Mouse (Mus musculus) thymus, adult 2 months (tissue): Measurements from ENCODE around the gene Mettl21a. TPM values are rescaled to one million over a fixed set of nuclear protein-coding genes. Genes with fewer than 3 reads are reported as not detected.
"Not testable (repeated sequence)": the region's sequence is repeated elsewhere in the genome, so short reads cannot be mapped to it uniquely, and the experiment has no call there.

Experiments used
- DNase-seq: peaks from one replicate; pipeline ENCODE4 v3.0.0; 2021
- H3K27ac ChIP-seq: fragments of 200-500 bp; 2 replicates; pipeline ENCODE4 v1.5.1; 2012; ENCODE audit warnings: low read length, control low read depth; ENCODE audit not compliant: control insufficient read depth, insufficient read depth
- H3K27me3 ChIP-seq: fragments of 200-500 bp; 2 replicates; pipeline ENCODE4 v1.6.1; 2012; ENCODE audit warnings: mild to moderate bottlenecking, low read length, moderate library complexity, mixed read lengths; ENCODE audit not compliant: control insufficient read depth, insufficient read depth
- H3K36me3 ChIP-seq: fragments of 200-500 bp; 2 replicates; pipeline ENCODE4 v1.6.1; 2012; ENCODE audit warnings: mild to moderate bottlenecking, low read length, moderate library complexity; ENCODE audit not compliant: control insufficient read depth, insufficient read depth
- H3K4me1 ChIP-seq: fragments of 200-500 bp; replicated peaks from 2 replicates; pipeline ENCODE4 v1.6.1; 2012; ENCODE audit warnings: low read length; ENCODE audit not compliant: control insufficient read depth, insufficient read depth
- H3K4me3 ChIP-seq: fragments of 200-500 bp; 2 replicates; pipeline ENCODE4 v1.5.1; 2012; ENCODE audit warnings: mild to moderate bottlenecking, low read length, control low read depth, moderate library complexity; ENCODE audit not compliant: control insufficient read depth, insufficient read depth
- CTCF ChIP-seq: fragments of 200-500 bp; IDR thresholded peaks from 2 replicates; pipeline ENCODE4 v1.5.1; 2012; ENCODE audit warnings: mild to moderate bottlenecking, control low read depth, low read length, moderate library complexity, borderline replicate concordance; ENCODE audit not compliant: control insufficient read depth, poor library complexity, insufficient read depth; ENCODE audit errors: extremely low read depth
- POLR2A ChIP-seq: fragments of 200-500 bp; IDR thresholded peaks from 2 replicates; pipeline ENCODE4 v1.6.1; 2012; ENCODE audit warnings: mild to moderate bottlenecking, low read length, control low read depth, moderate library complexity; ENCODE audit not compliant: control insufficient read depth, poor library complexity, insufficient read depth; ENCODE audit errors: extremely low read depth
- WGBS: fragments of 180-500 bp; shearing (Covaris S2); methylation state at CpG from one replicate; pipeline ENCODE4 v1.1.7; 2018; 5-methylcytosine and 5-hydroxymethylcytosine counted together
- polyA plus RNA-seq: library from polyadenylated mRNA; depleted of rRNA; stranded (reverse); fragments of >200 nt; gene quantifications from 2 replicates; pipeline ENCODE4 v1.2.3, GENCODE M21; 2012

Mettl21a gene
- polyA plus RNA-seq, 1 experiment: 8.3 TPM

GRCm38 (mm10) chr1:64601242-64601842 is 15.7 kb downstream of the Mettl21a start:
- H3K27me3 ChIP-seq: no peaks in the 10 kb centered on the region
- WGBS: 95% methylated on average over 6 of the region's 6 CpGs
- H3K4me3 ChIP-seq: no peak overlapping the region
- DNase-seq: no peak
- H3K4me1 ChIP-seq: no peaks in the 10 kb centered on the region
- H3K27ac ChIP-seq: no peak overlapping the region
- H3K36me3 ChIP-seq: peaks cover 27% of the 10 kb centered on the region
- TF ChIP-seq CTCF (no peak), POLR2A (no peak)

GRCm38 (mm10) chr1:64600413-64601077 is 16.5 kb downstream of the Mettl21a start:
- Histone ChIP-seq H3K27me3 (no peaks in the 10 kb centered on the region), H3K4me1 (no peaks in the 10 kb centered on the region), H3K36me3 (peaks cover 32% of the 10 kb centered on the region), H3K4me3 (no peak overlapping the region), H3K27ac (no peak overlapping the region)
- 93% methylated on average over 7 of the region's 7 CpGs for WGBS
- no peak for DNase-seq
- TF ChIP-seq CTCF (no peak), POLR2A (no peak)

GRCm38 (mm10) chr1:64598926-64599325 is 18.1 kb downstream of the Mettl21a start:
- H3K36me3 ChIP-seq: peaks cover 35% of the 10 kb centered on the region
- WGBS: 42% methylated on average over 5 of the region's 5 CpGs
- no peaks in the 10 kb centered on the region for H3K27me3 ChIP-seq
- TF ChIP-seq POLR2A (no peak), CTCF (no peak)
- no peak overlapping the region for H3K27ac ChIP-seq
- H3K4me1 ChIP-seq: no peaks in the 10 kb centered on the region
- DNase-seq: no peak
- H3K4me3 ChIP-seq: no peak overlapping the region

GRCm38 (mm10) chr1:64578801-64579200 is 38.2 kb downstream of the Mettl21a start:
- H3K4me1 ChIP-seq: no peaks in the 10 kb centered on the region
- no peak for TF ChIP-seq POLR2A
- TF ChIP-seq CTCF: no peak
- H3K27ac ChIP-seq: no peak overlapping the region
- no peak for DNase-seq
- H3K27me3 ChIP-seq: no peaks in the 10 kb centered on the region
- no peak overlapping the region for H3K4me3 ChIP-seq
- WGBS: 98% methylated on average over 3 of the region's 3 CpGs
- H3K36me3 ChIP-seq: peaks cover 73% of the 10 kb centered on the region

GRCm38 (mm10) chr1:64577911-64578310 is 39.1 kb downstream of the Mettl21a start:
- H3K36me3 ChIP-seq: peaks cover 78% of the 10 kb centered on the region
- not testable (repeated sequence) for DNase-seq, H3K27ac ChIP-seq, H3K4me3 ChIP-seq, H3K4me1 ChIP-seq, H3K27me3 ChIP-seq
- WGBS: 94% methylated on average over 9 of the region's 9 CpGs

GRCm38 (mm10) chr1:64576732-64577131 is 40.3 kb downstream of the Mettl21a start:
- WGBS: 96% methylated on average over 2 of the region's 2 CpGs
- Histone ChIP-seq H3K4me3 (no peak overlapping the region), H3K27me3 (no peaks in the 10 kb centered on the region), H3K27ac (no peak overlapping the region), H3K4me1 (no peaks in the 10 kb centered on the region), H3K36me3 (peaks cover 82% of the 10 kb centered on the region)
- DNase-seq: no peak
- TF ChIP-seq CTCF (no peak), POLR2A (no peak)

- Histone ChIP-seq H3K4me1 (no peaks in the 10 kb centered on the region), H3K36me3 (peaks cover 81% of the 10 kb centered on the region), H3K27ac (no peak overlapping the region), H3K27me3 (no peaks in the 10 kb centered on the region), H3K4me3 (no peak overlapping the region)
- DNase-seq: no peak
- WGBS: over 99% methylated on average over 7 of the region's 7 CpGs
- TF ChIP-seq POLR2A: no peak
- no peak for TF ChIP-seq CTCF
Observed at GRCm38 (mm10) chr1:64576022-64576421, 41.0 kb downstream of the Mettl21a start.
